Mouse (Mus musculus) urinary bladder, postnatal 25 days (tissue): Measurements from ENCODE around the gene Praf2.

ENCODE experiments used
- DNase-seq: peaks from one replicate; pipeline ENCODE4 v3.0.0; 2022; ENCODE audit warnings: low spot score

Praf2 gene

GRCm38 (mm10) chrX:7778450-7779244 lies 50.4 kb downstream of the Praf2 start:
- DNase-seq = no peak

- DNase-seq = no peak
Measured at GRCm38 (mm10) chrX:7779294-7779693, 51.1 kb downstream of the Praf2 start.
